Mouse (Mus musculus): Measurements from ENCODE around the gene Sez6. TPM values are rescaled to one million over a fixed set of nuclear protein-coding genes. Genes with fewer than 3 reads are reported as not detected.

Gene Sez6
- not detected for polyA plus RNA-seq (2017; shearing (Covaris generic))

DNA sequence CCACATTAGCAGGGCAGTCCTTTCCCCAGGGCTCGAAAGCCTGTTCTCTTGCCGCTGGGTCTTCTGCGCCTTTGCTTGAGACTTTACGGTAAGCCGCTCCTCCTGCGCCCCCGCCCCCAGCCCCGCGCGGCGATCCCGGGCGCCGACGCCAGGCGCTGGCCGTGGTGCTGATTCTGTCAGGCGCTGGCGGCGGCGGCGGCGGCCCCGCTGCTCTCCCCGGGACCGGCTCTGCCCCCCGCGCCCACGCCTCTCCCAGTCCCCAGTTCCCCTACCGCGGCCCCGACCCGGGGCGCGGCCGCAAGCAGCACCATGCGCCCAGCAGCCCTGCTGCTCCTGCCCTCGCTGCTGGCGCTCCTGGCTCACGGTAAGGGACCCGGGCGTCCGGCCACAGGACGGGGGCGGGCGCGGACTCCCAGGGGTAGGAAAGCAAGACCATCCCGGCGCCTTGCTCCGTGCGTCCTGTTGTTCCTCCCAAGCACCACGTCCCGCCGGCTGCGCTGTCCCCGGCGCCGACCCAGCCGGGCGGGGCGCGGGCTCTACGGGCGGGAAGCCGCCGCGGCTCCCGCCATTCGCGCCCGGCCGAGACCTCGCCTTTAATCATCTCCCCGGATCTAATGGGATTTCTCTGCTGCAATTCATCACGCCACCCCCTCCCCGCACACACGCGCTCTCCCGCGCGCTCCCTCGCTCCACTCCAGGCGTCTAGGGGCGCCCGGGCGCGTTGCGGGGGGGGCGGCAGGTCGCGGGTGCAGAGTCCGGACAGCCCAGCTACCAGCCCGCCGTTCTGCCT, at the start of gene Sez6:
Sez6 (plus strand) TSS at position 50 of the 790 bp plus-strand sequence.

DNA sequence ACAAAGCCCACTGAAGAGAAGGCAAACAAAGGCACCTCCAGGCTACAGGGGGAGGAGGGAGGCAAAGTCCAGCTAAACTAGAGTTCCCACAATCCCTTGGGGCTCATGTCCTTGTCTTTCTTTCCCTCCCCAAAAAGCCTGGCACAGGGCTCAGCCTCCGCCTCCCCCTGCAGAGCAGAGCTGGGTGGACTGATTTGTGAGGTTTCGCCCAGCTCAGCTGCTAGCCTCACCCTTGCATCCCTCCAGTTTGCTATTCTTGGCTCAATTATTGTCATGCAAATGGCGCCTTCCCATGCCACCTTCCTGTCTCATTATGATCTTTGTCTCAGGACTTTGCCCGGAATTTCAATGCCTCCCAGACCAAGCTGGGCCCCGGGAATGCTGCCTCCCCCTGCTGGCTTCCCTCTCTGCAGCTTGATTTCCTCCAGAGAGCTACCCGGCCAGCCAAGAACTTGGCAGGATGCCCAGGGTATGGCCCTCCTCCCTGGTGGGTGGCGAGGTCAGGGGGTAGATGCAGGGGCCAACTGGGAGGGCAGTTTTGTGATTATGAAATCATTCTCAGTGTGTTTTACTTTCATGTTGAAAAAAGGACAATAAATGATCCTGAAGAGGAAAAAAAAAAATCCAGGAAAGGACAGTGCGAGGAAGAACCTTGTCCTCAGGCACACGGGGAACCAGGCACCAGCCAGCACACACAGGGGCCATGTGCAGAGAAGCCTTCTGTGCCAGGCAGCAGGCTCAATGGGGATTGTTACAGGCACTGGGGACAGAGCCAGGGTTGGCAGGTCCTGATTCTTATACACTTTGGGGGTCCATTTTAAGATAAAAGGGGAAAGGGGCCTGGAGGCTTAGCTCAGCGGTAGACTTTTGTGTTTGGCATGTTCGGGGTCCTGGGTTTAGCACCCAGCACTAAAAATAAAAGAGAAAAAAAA, 36.5 kb upstream of the Sez6 start, which contains the start of gene Pipox:
Pipox (minus strand) TSS at position 310 of the 932 bp plus-strand sequence.

GRCm38 (mm10) chr11:77982441-77982905, 51.9 kb downstream of the Sez6 start, which contains the start of gene Phf12:
Gene Phf12, plus strand, starts transcription at chr11:77982754.

Other genes starting within 250 kb of the Sez6 start
- 82.9 TPM for gene Nufip2, start 244.6 kb upstream of the Sez6 start, polyA plus RNA-seq (2017; shearing (Covaris generic))
- gene Cryba1, start 205.5 kb upstream of the Sez6 start, polyA plus RNA-seq (2017; shearing (Covaris generic)), result not detected
- 79.3 TPM for gene Myo18a, start 167.6 kb upstream of the Sez6 start, polyA plus RNA-seq (2017; shearing (Covaris generic))
- 0.40 TPM for gene Gm10277, start 143.1 kb upstream of the Sez6 start, polyA plus RNA-seq (2017; shearing (Covaris generic))
- 1.2 TPM for gene Pipox, start 36.7 kb upstream of the Sez6 start, polyA plus RNA-seq (2017; shearing (Covaris generic))
- gene Phf12, start 52.0 kb downstream of the Sez6 start, polyA plus RNA-seq (2017; shearing (Covaris generic)), result 24.3 TPM
- 1.8 TPM for gene Dhrs13, start 101.5 kb downstream of the Sez6 start, polyA plus RNA-seq (2017; shearing (Covaris generic))
- gene Flot2, start 107.1 kb downstream of the Sez6 start, polyA plus RNA-seq (2017; shearing (Covaris generic)), result 22.8 TPM
- 37.6 TPM for gene Eral1, start 149.6 kb downstream of the Sez6 start, polyA plus RNA-seq (2017; shearing (Covaris generic))
- gene Fam222b, start 163.9 kb downstream of the Sez6 start, polyA plus RNA-seq (2017; shearing (Covaris generic)), result 22.6 TPM
- 4.9 TPM for gene Traf4, start 234.8 kb downstream of the Sez6 start, polyA plus RNA-seq (2017; shearing (Covaris generic))
- 14.1 TPM for gene Nek8, start 245.9 kb downstream of the Sez6 start, polyA plus RNA-seq (2017; shearing (Covaris generic))
- gene Tlcd1, start 245.9 kb downstream of the Sez6 start, polyA plus RNA-seq (2017; shearing (Covaris generic)), result 3.6 TPM